Mouse (Mus musculus): ENCODE measurements around the gene Znrd1. TPM values are rescaled to one million over a fixed set of nuclear protein-coding genes. Genes with fewer than 3 reads are reported as not detected.
"Not testable (repeated sequence)": the region's sequence is repeated elsewhere in the genome, so short reads cannot be mapped to it uniquely, and the experiment has no call there.

Gene Znrd1
- total RNA-seq (2021): 33.8 and 41.3 TPM in 2 replicates
- long read RNA-seq, transcript Znrd1-202 (5 exons, 710 nt): major isoform, 9 of 11 reads
- long read RNA-seq, partial matches to known transcripts: 0 of 11 reads
- long read RNA-seq, other reads (novel, unspliced or antisense): 1 of 11 reads

GRCm38 (mm10) chr17:36957999-36958743 is at the start of gene Znrd1, which contains the start of gene Znrd1as:
TSS of gene Znrd1 (minus strand) at chr17:36958559.
TSS of gene Znrd1as (plus strand) at chr17:36958592.
- peak; percentile 90 for DNase-seq

GRCm38 (mm10) chr17:37003366-37003765 is 45.0 kb upstream of the Znrd1 start:
- no peak for DNase-seq

GRCm38 (mm10) chr17:37002364-37003330 is 44.3 kb upstream of the Znrd1 start:
- peak; percentile 17 for DNase-seq

GRCm38 (mm10) chr17:37000863-37001262 is 42.5 kb upstream of the Znrd1 start, which contains the start of gene Zfp57:
TSS of gene Zfp57 (plus strand) at chr17:37001163.
- no peak for DNase-seq

GRCm38 (mm10) chr17:36998477-36998876 is 40.1 kb upstream of the Znrd1 start:
- no peak for DNase-seq

- peak; percentile 84 for DNase-seq
Measured at GRCm38 (mm10) chr17:36997033-36997735, 38.8 kb upstream of the Znrd1 start.

- no peak for DNase-seq
Measured at GRCm38 (mm10) chr17:36995448-36995847, 37.1 kb upstream of the Znrd1 start.

- no peak for DNase-seq
Measured at GRCm38 (mm10) chr17:36994528-36994927, 36.2 kb upstream of the Znrd1 start.

GRCm38 (mm10) chr17:36993770-36994325 is 35.5 kb upstream of the Znrd1 start:
- no peak for DNase-seq

GRCm38 (mm10) chr17:36992336-36993104 is 34.2 kb upstream of the Znrd1 start:
- no peak for DNase-seq

- not testable (repeated sequence) for DNase-seq
Measured at GRCm38 (mm10) chr17:36990630-36991029, 32.3 kb upstream of the Znrd1 start.

GRCm38 (mm10) chr17:36989437-36989836 is 31.1 kb upstream of the Znrd1 start, which contains the start of gene H2-M5:
TSS of gene H2-M5 (minus strand) at chr17:36989537.
- DNase-seq: no peak

GRCm38 (mm10) chr17:36988475-36988874 is 30.1 kb upstream of the Znrd1 start:
- DNase-seq: no peak

- DNase-seq: no peak
Measured at GRCm38 (mm10) chr17:36982253-36983155, 24.1 kb upstream of the Znrd1 start.

GRCm38 (mm10) chr17:36981845-36982244 is 23.5 kb upstream of the Znrd1 start:
- no peak for DNase-seq

GRCm38 (mm10) chr17:36981221-36981813 is 23.0 kb upstream of the Znrd1 start, which contains the start of gene 2410137M14Rik:
TSS of gene 2410137M14Rik (minus strand) at chr17:36981237.
- DNase-seq: no peak

GRCm38 (mm10) chr17:36973271-36973787 is 15.0 kb upstream of the Znrd1 start:
- DNase-seq: no peak

- DNase-seq: no peak
Measured at GRCm38 (mm10) chr17:36972791-36973190, 14.4 kb upstream of the Znrd1 start.

All from adrenal gland, postnatal 25 days (tissue).